Mouse (Mus musculus) myocyte (in vitro differentiated cells): ENCODE results near the gene Dnajb13.

Experiments
- MAX ChIP-seq: IDR thresholded peaks from one replicate; pipeline ENCODE4 v1.6.1; 2011; ENCODE audit warnings: low read depth, mild to moderate bottlenecking, control low read depth
- MYOG ChIP-seq, 3 experiments: IDR thresholded peaks; one replicate each; pipeline ENCODE4 v1.6.1; 2011; ENCODE audit warnings: control low read depth in 2 of 3, low read depth in 2 of 3, mild to moderate bottlenecking in 2 of 3; ENCODE audit not compliant: insufficient read length in 2 of 3, control insufficient read depth in 1 of 3, insufficient read depth in 1 of 3
- POLR2A ChIP-seq: IDR thresholded peaks from one replicate; pipeline ENCODE4 v1.6.1; 2011; ENCODE audit warnings: low read depth, mild to moderate bottlenecking, control low read depth, moderate library complexity; ENCODE audit not compliant: insufficient read length
- POLR2AphosphoS2 ChIP-seq: IDR thresholded peaks from one replicate; pipeline ENCODE4 v1.6.1; 2011; ENCODE audit warnings: low read depth, control low read depth; ENCODE audit not compliant: insufficient read length
- TCF12 ChIP-seq: IDR thresholded peaks from one replicate; pipeline ENCODE4 v1.6.1; 2011; ENCODE audit warnings: mild to moderate bottlenecking, control low read depth; ENCODE audit not compliant: poor library complexity, insufficient read depth, severe bottlenecking
- TCF3 ChIP-seq: IDR thresholded peaks from one replicate; pipeline ENCODE4 v1.6.1; 2011; ENCODE audit warnings: low read depth, control low read depth; ENCODE audit not compliant: insufficient read length

DNA sequence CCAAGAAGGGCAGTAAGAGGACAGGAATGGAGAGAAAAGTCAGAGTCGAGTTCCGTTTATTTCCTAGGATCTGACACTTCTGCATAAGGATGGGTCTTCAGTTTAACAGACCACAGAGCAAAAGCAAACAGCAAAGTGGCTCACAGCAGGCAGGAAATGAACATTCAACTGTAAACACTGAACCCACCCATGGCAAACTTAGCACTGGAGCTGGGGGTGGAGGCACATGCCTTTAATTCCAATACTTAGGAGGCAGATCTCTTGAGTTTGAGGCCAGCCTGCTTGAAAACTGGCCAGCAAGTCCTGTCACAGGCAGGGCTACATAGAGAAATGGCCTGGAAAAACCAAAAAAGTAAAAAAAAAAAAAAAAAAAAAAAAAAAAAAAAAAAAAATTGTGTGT is 18.7 kb upstream of the Dnajb13 start:
- no peak for TF ChIP-seq MYOG (IDR thresholded peaks at IDR 0.05; ENCODE audit: control insufficient read depth in 1 of 3, insufficient read depth in 1 of 3, insufficient read length in 2 of 3, low read depth in 2 of 3)
- TF ChIP-seq MAX, result no peak
- TF ChIP-seq POLR2A, result no peak
- TF ChIP-seq POLR2AphosphoS2, result no peak
- TF ChIP-seq TCF12, result no peak
- TF ChIP-seq TCF3, result no peak
